Mouse (Mus musculus): Measurements from ENCODE around the gene Hip1. TPM values are rescaled to one million over a fixed set of nuclear protein-coding genes. Genes with fewer than 3 reads are reported as not detected.
"Not testable (repeated sequence)": the region's sequence is repeated elsewhere in the genome, so short reads cannot be mapped to it uniquely, and the experiment has no call there.

Hip1 gene
- polyA plus RNA-seq, 1 experiment: 18.3 TPM

GRCm38 (mm10) chr5:135369787-135370654 lies 174.9 kb downstream of the Hip1 start, which contains the start of gene Nsun5:
Gene Nsun5 (plus strand): TSS chr5:135369953.
- peak within 1 kb of the TSS; percentile 75 for H3K4me3 ChIP-seq (ENCODE audit: extremely low read depth, insufficient read depth, insufficient read length)
- peaks cover 5% of the 10 kb centered on the region; the same call in 1 of the 2 replicates for H3K4me1 ChIP-seq (ENCODE audit: control insufficient read depth, insufficient read depth, insufficient read length)
- DNase-seq (ENCODE audit: low read depth in 1 of 2, low spot score in 2 of 2): peak; percentile 88 to 94
- no peak for TF ChIP-seq CTCF (IDR thresholded peaks at IDR 0.05; ENCODE audit: extremely low read depth, insufficient read depth, insufficient read length, insufficient replicate concordance)
- peak; percentile 26; the same call in 1 of the 2 replicates for TF ChIP-seq POLR2A (IDR thresholded peaks at IDR 0.05; ENCODE audit: low read depth, low read length)
- WGBS: under 1% methylated on average over 64 of the region's 64 CpGs
- no peaks in the 10 kb centered on the region for H3K27me3 ChIP-seq (ENCODE audit: control insufficient read depth, insufficient read depth, low read length)
- peaks cover 11% of the 10 kb centered on the region for H3K36me3 ChIP-seq (ENCODE audit: control insufficient read depth, insufficient read depth, low read length)
- H3K27ac ChIP-seq (ENCODE audit: insufficient read depth, low read length): peak within 1 kb of the TSS; percentile 92

GRCm38 (mm10) chr5:135369196-135369595 lies 175.7 kb downstream of the Hip1 start:
- H3K4me1 ChIP-seq (ENCODE audit: control insufficient read depth, insufficient read depth, insufficient read length); H3K27me3 ChIP-seq (ENCODE audit: control insufficient read depth, insufficient read depth, low read length); DNase-seq (ENCODE audit: low read depth in 1 of 2, low spot score in 2 of 2); H3K27ac ChIP-seq (ENCODE audit: insufficient read depth, low read length); H3K36me3 ChIP-seq (ENCODE audit: control insufficient read depth, insufficient read depth, low read length): not testable (repeated sequence)
- 60% methylated on average over 9 of the region's 9 CpGs for WGBS
- peak overlapping the region; percentile 19; the same call in 1 of the 2 replicates for H3K4me3 ChIP-seq (ENCODE audit: extremely low read depth, insufficient read depth, insufficient read length)

- H3K4me3 ChIP-seq (ENCODE audit: extremely low read depth, insufficient read depth, insufficient read length): no peak overlapping the region
- H3K4me1 ChIP-seq (ENCODE audit: control insufficient read depth, insufficient read depth, insufficient read length): peaks cover 5% of the 10 kb centered on the region; the same call in 1 of the 2 replicates
- H3K27ac ChIP-seq (ENCODE audit: insufficient read depth, low read length): no peak overlapping the region
- TF ChIP-seq CTCF (IDR thresholded peaks at IDR 0.05; ENCODE audit: extremely low read depth, insufficient read depth, insufficient read length, insufficient replicate concordance) (no peak), POLR2A (IDR thresholded peaks at IDR 0.05; ENCODE audit: low read depth, low read length) (no peak)
- no peaks in the 10 kb centered on the region for H3K27me3 ChIP-seq (ENCODE audit: control insufficient read depth, insufficient read depth, low read length)
- peaks cover 4% of the 10 kb centered on the region for H3K36me3 ChIP-seq (ENCODE audit: control insufficient read depth, insufficient read depth, low read length)
- no peak for DNase-seq (ENCODE audit: low read depth in 1 of 2, low spot score in 2 of 2)
- 88% methylated on average over 6 of the region's 6 CpGs for WGBS
Observed at GRCm38 (mm10) chr5:135368312-135368711, 176.6 kb downstream of the Hip1 start.

GRCm38 (mm10) chr5:135367841-135368240 lies 177.1 kb downstream of the Hip1 start:
- H3K4me1 ChIP-seq (ENCODE audit: control insufficient read depth, insufficient read depth, insufficient read length): peaks cover 5% of the 10 kb centered on the region; the same call in 1 of the 2 replicates
- H3K27me3 ChIP-seq (ENCODE audit: control insufficient read depth, insufficient read depth, low read length): no peaks in the 10 kb centered on the region
- WGBS: 59% methylated on average over 6 of the region's 6 CpGs
- DNase-seq (ENCODE audit: low read depth in 1 of 2, low spot score in 2 of 2): no peak
- no peak overlapping the region for H3K4me3 ChIP-seq (ENCODE audit: extremely low read depth, insufficient read depth, insufficient read length)
- H3K36me3 ChIP-seq (ENCODE audit: control insufficient read depth, insufficient read depth, low read length): peaks cover 2% of the 10 kb centered on the region
- no peak for TF ChIP-seq POLR2A (IDR thresholded peaks at IDR 0.05; ENCODE audit: low read depth, low read length)
- TF ChIP-seq CTCF (IDR thresholded peaks at IDR 0.05; ENCODE audit: extremely low read depth, insufficient read depth, insufficient read length, insufficient replicate concordance): no peak
- no peak overlapping the region for H3K27ac ChIP-seq (ENCODE audit: insufficient read depth, low read length)

- no peak for DNase-seq (ENCODE audit: low read depth in 1 of 2, low spot score in 2 of 2)
- H3K36me3 ChIP-seq (ENCODE audit: control insufficient read depth, insufficient read depth, low read length): no peaks in the 10 kb centered on the region
- no peak overlapping the region for H3K27ac ChIP-seq (ENCODE audit: insufficient read depth, low read length)
- peak; percentile 30; the same call in 1 of the 2 replicates for TF ChIP-seq CTCF (IDR thresholded peaks at IDR 0.05; ENCODE audit: extremely low read depth, insufficient read depth, insufficient read length, insufficient replicate concordance)
- TF ChIP-seq POLR2A (IDR thresholded peaks at IDR 0.05; ENCODE audit: low read depth, low read length): no peak
- no peak overlapping the region for H3K4me3 ChIP-seq (ENCODE audit: extremely low read depth, insufficient read depth, insufficient read length)
- H3K4me1 ChIP-seq (ENCODE audit: control insufficient read depth, insufficient read depth, insufficient read length): no peaks in the 10 kb centered on the region; the same call in 1 of the 2 replicates
- 37% methylated on average over 12 of the region's 12 CpGs for WGBS
- H3K27me3 ChIP-seq (ENCODE audit: control insufficient read depth, insufficient read depth, low read length): no peaks in the 10 kb centered on the region
Observed at GRCm38 (mm10) chr5:135363540-135363939, 181.4 kb downstream of the Hip1 start.

- no peaks in the 10 kb centered on the region for H3K36me3 ChIP-seq (ENCODE audit: control insufficient read depth, insufficient read depth, low read length)
- no peaks in the 10 kb centered on the region for H3K27me3 ChIP-seq (ENCODE audit: control insufficient read depth, insufficient read depth, low read length)
- H3K4me1 ChIP-seq (ENCODE audit: control insufficient read depth, insufficient read depth, insufficient read length): no peaks in the 10 kb centered on the region; the same call in 1 of the 2 replicates
- 68% methylated on average over 3 of the region's 3 CpGs for WGBS
- DNase-seq (ENCODE audit: low read depth in 1 of 2, low spot score in 2 of 2): no peak
- H3K4me3 ChIP-seq (ENCODE audit: extremely low read depth, insufficient read depth, insufficient read length): no peak overlapping the region
- no peak overlapping the region for H3K27ac ChIP-seq (ENCODE audit: insufficient read depth, low read length)
- no peak for TF ChIP-seq CTCF (IDR thresholded peaks at IDR 0.05; ENCODE audit: extremely low read depth, insufficient read depth, insufficient read length, insufficient replicate concordance)
- no peak for TF ChIP-seq POLR2A (IDR thresholded peaks at IDR 0.05; ENCODE audit: low read depth, low read length)
Observed at GRCm38 (mm10) chr5:135362572-135362971, 182.3 kb downstream of the Hip1 start.

- Histone ChIP-seq H3K27ac (ENCODE audit: insufficient read depth, low read length) (no peak overlapping the region), H3K27me3 (ENCODE audit: control insufficient read depth, insufficient read depth, low read length) (no peaks in the 10 kb centered on the region), H3K4me3 (ENCODE audit: extremely low read depth, insufficient read depth, insufficient read length) (no peak overlapping the region), H3K4me1 (ENCODE audit: control insufficient read depth, insufficient read depth, insufficient read length) (no peaks in the 10 kb centered on the region; the same call in 1 of the 2 replicates), H3K36me3 (ENCODE audit: control insufficient read depth, insufficient read depth, low read length) (no peaks in the 10 kb centered on the region)
- no peak for DNase-seq (ENCODE audit: low read depth in 1 of 2, low spot score in 2 of 2)
- WGBS: 85% methylated on average over 2 of the region's 2 CpGs
- TF ChIP-seq CTCF (IDR thresholded peaks at IDR 0.05; ENCODE audit: extremely low read depth, insufficient read depth, insufficient read length, insufficient replicate concordance) (no peak), POLR2A (IDR thresholded peaks at IDR 0.05; ENCODE audit: low read depth, low read length) (no peak)
Observed at GRCm38 (mm10) chr5:135359772-135360171, 185.1 kb downstream of the Hip1 start.

All from spleen, adult 2 months (tissue).